Mouse (Mus musculus) ES-E14 (cell line): ENCODE results near the gene Stxbp6.

Experiments
- CHD2 ChIP-seq: IDR thresholded peaks from 2 replicates; pipeline ENCODE4 v1.6.1; 2014; ENCODE audit warnings: mild to moderate bottlenecking, low read depth, low read length, inconsistent platforms
- HCFC1 ChIP-seq: IDR thresholded peaks from 2 replicates; pipeline ENCODE4 v1.6.1; 2012; ENCODE audit warnings: low read length, inconsistent platforms, borderline replicate concordance; ENCODE audit not compliant: insufficient read depth
- MAFK ChIP-seq: IDR thresholded peaks from 2 replicates; pipeline ENCODE4 v1.6.1; 2014; ENCODE audit warnings: mild to moderate bottlenecking, low read depth, low read length, inconsistent platforms; ENCODE audit not compliant: insufficient read depth
- ZC3H11A ChIP-seq: IDR thresholded peaks from 2 replicates; pipeline ENCODE4 v1.6.1; 2012; ENCODE audit warnings: low read depth, mild to moderate bottlenecking, inconsistent platforms, low read length, borderline replicate concordance

DNA sequence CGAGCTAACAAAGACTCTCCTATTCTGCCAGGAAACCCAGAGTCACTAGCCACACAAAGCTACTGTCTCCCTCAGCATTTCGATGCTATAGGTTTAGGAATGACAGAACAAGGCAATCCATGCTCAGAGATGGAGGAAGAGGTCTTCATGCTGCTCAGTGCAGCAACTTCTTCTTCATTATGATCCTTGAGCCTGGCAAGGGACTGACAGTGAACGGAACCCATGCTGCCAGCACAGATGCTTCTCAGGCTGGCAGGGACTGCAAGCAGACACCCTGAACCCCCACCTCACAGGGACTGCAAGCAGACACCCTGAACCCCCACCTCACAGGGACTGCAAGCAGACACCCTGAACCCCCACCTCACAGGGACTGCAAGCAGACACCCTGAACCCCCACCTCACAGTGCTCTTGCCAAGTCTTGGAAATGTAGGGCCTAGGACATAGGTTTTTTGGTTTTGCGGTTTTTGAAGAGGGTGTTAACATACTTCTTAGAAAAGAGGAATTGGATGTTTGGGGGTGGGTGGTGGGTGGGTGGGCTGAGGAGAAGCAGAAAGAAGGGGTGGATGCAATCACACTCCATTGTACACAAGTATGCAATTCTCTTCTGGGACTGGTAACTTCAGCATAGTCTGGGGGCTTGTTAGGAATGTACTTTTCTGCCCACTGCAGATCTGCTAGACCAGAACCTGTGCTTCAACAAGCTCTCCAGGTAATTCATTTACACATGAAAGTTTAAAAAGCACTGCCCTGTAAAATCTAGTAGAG lies 8.1 kb upstream of the Stxbp6 start:
- no peak for TF ChIP-seq MAFK
- TF ChIP-seq ZC3H11A: no peak
- TF ChIP-seq CHD2: no peak
- no peak for TF ChIP-seq HCFC1
